Mouse (Mus musculus): ENCODE data around the gene Sema4g. TPM values are rescaled to one million over a fixed set of nuclear protein-coding genes. Genes with fewer than 3 reads are reported as not detected.

Gene Sema4g
- total and polyA plus RNA-seq, 2 experiments from 2014 or later = 18.7 to 63.2 TPM

- 97% methylated on average over 2 of the region's 2 CpGs for WGBS
- no peak for ATAC-seq (ENCODE audit: low FRiP score)
- no peak overlapping the region for H3K4me3 ChIP-seq (ENCODE audit: low read depth, low read length)
These were observed 8.1 kb upstream of the Sema4g start for GRCm38 (mm10) chr19:44980787-44981186.

GRCm38 (mm10) chr19:44982477-44983115 lies 6.3 kb upstream of the Sema4g start:
- Histone ChIP-seq H3K4me2 (ENCODE audit: low read depth, low read length, poor library complexity, severe bottlenecking) (no peak overlapping the region), H3K27me3 (ENCODE audit: insufficient read depth, low read length) (no peaks in the 10 kb centered on the region), H3K27ac (ENCODE audit: low read depth, low read length) (no peak overlapping the region), H3K4me3 (ENCODE audit: low read depth, low read length) (no peak overlapping the region), H3K4me1 (ENCODE audit: insufficient read depth, low read length) (no peaks in the 10 kb centered on the region), H3K9me3 (ENCODE audit: low read length) (no peaks in the 10 kb centered on the region), H3K36me3 (ENCODE audit: insufficient read depth, low read length) (peaks cover 28% of the 10 kb centered on the region), H3K9ac (replicated peaks; ENCODE audit: low read length, poor library complexity, severe bottlenecking) (no peak overlapping the region)
- ATAC-seq (ENCODE audit: low FRiP score) (no peak), DNase-seq (ENCODE audit: low spot score) (no peak)
- TF ChIP-seq CTCF (IDR thresholded peaks at IDR 0.05) = no peak
- 79% methylated on average over 7 of the region's 7 CpGs for whole genome bisulfite sequencing

More at GRCm38 (mm10) chr19:44980787-44981186, 8.1 kb upstream of the Sema4g start:
- TF ChIP-seq CTCF (IDR thresholded peaks at IDR 0.05) = no peak
- no peak overlapping the region for H3K9ac ChIP-seq (replicated peaks; ENCODE audit: low read length, poor library complexity, severe bottlenecking)
- H3K4me1 ChIP-seq (ENCODE audit: insufficient read depth, low read length) = no peaks in the 10 kb centered on the region
- H3K4me2 ChIP-seq (ENCODE audit: low read depth, low read length, poor library complexity, severe bottlenecking) = no peak overlapping the region
- no peaks in the 10 kb centered on the region for H3K27me3 ChIP-seq (ENCODE audit: insufficient read depth, low read length)
- H3K36me3 ChIP-seq (ENCODE audit: insufficient read depth, low read length) = peaks cover 46% of the 10 kb centered on the region
- H3K9me3 ChIP-seq (ENCODE audit: low read length) = no peaks in the 10 kb centered on the region
- DNase-seq (ENCODE audit: low spot score) = no peak
- H3K27ac ChIP-seq (ENCODE audit: low read depth, low read length) = no peak overlapping the region

DNA sequence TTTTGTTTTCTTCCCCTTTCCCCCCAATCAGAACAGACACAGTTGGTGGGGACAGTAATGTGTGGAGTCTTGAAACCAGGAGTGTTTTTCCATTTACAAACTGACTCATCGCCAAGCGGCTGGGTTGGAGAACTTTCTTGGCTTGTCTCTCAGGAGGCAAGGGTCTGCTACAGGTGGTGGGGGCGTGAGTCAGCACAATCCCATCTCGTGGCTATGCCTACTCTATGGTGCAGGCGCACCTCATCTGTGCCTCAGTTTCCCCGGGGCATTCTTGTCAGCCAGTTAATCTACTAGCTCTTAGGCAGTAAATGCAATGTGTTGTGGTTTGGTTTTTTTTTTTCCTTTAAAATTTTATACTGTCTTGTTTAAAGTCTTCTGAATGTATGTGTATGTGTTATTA lies 5.5 kb upstream of the Sema4g start:
- ATAC-seq (ENCODE audit: low FRiP score) (no peak), DNase-seq (ENCODE audit: low spot score) (no peak)
- H3K9me3 ChIP-seq (ENCODE audit: low read length) = no peaks in the 10 kb centered on the region
- 89% methylated on average over 6 of the region's 6 CpGs for WGBS
- no peaks in the 10 kb centered on the region for H3K27me3 ChIP-seq (ENCODE audit: insufficient read depth, low read length)
- TF ChIP-seq CTCF (IDR thresholded peaks at IDR 0.05) = no peak
- H3K4me1 ChIP-seq (ENCODE audit: insufficient read depth, low read length) = no peaks in the 10 kb centered on the region
- H3K27ac ChIP-seq (ENCODE audit: low read depth, low read length) = no peak overlapping the region
- H3K9ac ChIP-seq (replicated peaks; ENCODE audit: low read length, poor library complexity, severe bottlenecking) = no peak overlapping the region
- no peak overlapping the region for H3K4me2 ChIP-seq (ENCODE audit: low read depth, low read length, poor library complexity, severe bottlenecking)
- no peak overlapping the region for H3K4me3 ChIP-seq (ENCODE audit: low read depth, low read length)
- H3K36me3 ChIP-seq (ENCODE audit: insufficient read depth, low read length) = peaks cover 24% of the 10 kb centered on the region

GRCm38 (mm10) chr19:44984420-44984819 lies 4.5 kb upstream of the Sema4g start:
- Histone ChIP-seq H3K4me1 (ENCODE audit: insufficient read depth, low read length) (no peaks in the 10 kb centered on the region), H3K27me3 (ENCODE audit: insufficient read depth, low read length) (no peaks in the 10 kb centered on the region), H3K36me3 (ENCODE audit: insufficient read depth, low read length) (peaks cover 17% of the 10 kb centered on the region), H3K4me2 (ENCODE audit: low read depth, low read length, poor library complexity, severe bottlenecking) (no peak overlapping the region), H3K4me3 (ENCODE audit: low read depth, low read length) (no peak overlapping the region), H3K27ac (ENCODE audit: low read depth, low read length) (no peak overlapping the region), H3K9ac (replicated peaks; ENCODE audit: low read length, poor library complexity, severe bottlenecking) (no peak overlapping the region), H3K9me3 (ENCODE audit: low read length) (no peaks in the 10 kb centered on the region)
- DNase-seq (ENCODE audit: low spot score) = no peak
- 97% methylated on average over 4 of the region's 4 CpGs for WGBS
- ATAC-seq (ENCODE audit: low FRiP score) = no peak
- no peak for TF ChIP-seq CTCF (IDR thresholded peaks at IDR 0.05)

DNA sequence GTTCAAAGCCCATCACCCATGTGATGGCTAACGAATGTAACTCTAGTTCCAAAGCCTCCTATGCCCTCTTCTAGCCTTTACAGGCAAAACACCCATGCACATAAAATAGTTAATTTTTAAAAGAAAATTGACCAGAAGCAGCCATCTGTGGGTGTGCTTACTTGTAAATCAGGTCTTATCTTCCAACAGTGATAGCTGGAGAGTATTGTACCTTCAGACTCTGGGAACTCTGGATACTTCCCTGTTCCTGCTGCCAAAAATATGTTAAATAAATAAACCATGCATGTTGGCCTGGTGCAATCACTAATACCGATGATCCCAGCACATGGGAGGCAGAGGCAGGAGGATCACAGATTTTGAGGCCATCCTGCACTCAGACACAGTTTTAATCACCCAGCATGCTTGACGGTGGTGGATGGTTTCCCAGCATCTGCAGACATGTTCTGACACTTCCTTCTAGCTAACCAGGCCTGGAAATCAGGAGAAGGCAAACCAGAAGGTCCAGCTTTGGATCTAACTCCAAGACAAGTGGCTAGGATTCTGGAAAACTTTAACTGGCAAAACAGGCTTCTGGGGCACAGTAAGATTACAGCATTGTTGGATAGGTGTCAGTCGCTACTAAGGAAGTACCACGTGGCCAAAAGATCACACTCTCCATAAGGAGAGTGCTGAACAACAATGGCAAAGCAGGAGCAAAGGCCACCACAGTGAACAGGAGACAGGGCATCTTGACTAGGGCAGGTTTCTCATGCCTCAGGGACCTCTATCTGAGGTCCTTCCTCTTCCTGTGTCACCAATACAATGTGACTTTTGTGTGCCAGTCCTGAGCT lies 3.5 kb upstream of the Sema4g start:
- DNase-seq (ENCODE audit: low spot score) (no peak), ATAC-seq (ENCODE audit: low FRiP score) (no peak)
- WGBS = 64% methylated on average over 5 of the region's 5 CpGs
- Histone ChIP-seq H3K27me3 (ENCODE audit: insufficient read depth, low read length) (no peaks in the 10 kb centered on the region), H3K4me1 (ENCODE audit: insufficient read depth, low read length) (peaks cover 2% of the 10 kb centered on the region; the same call in 1 of the 2 replicates), H3K9ac (replicated peaks; ENCODE audit: low read length, poor library complexity, severe bottlenecking) (no peak overlapping the region), H3K36me3 (ENCODE audit: insufficient read depth, low read length) (peaks cover 11% of the 10 kb centered on the region), H3K4me2 (ENCODE audit: low read depth, low read length, poor library complexity, severe bottlenecking) (no peak overlapping the region), H3K4me3 (ENCODE audit: low read depth, low read length) (no peak overlapping the region), H3K9me3 (ENCODE audit: low read length) (no peaks in the 10 kb centered on the region), H3K27ac (ENCODE audit: low read depth, low read length) (no peak overlapping the region)
- no peak for TF ChIP-seq CTCF (IDR thresholded peaks at IDR 0.05)

GRCm38 (mm10) chr19:44987004-44987403 lies 1.9 kb upstream of the Sema4g start:
- no peak for DNase-seq (ENCODE audit: low spot score)
- Histone ChIP-seq H3K36me3 (ENCODE audit: insufficient read depth, low read length) (no peaks in the 10 kb centered on the region; the same call in 1 of the 2 replicates), H3K27me3 (ENCODE audit: insufficient read depth, low read length) (no peaks in the 10 kb centered on the region), H3K4me2 (ENCODE audit: low read depth, low read length, poor library complexity, severe bottlenecking) (no peak overlapping the region), H3K27ac (ENCODE audit: low read depth, low read length) (no peak overlapping the region), H3K4me1 (ENCODE audit: insufficient read depth, low read length) (peaks cover 10% of the 10 kb centered on the region), H3K9ac (replicated peaks; ENCODE audit: low read length, poor library complexity, severe bottlenecking) (no peak overlapping the region), H3K4me3 (ENCODE audit: low read depth, low read length) (no peak overlapping the region), H3K9me3 (ENCODE audit: low read length) (no peaks in the 10 kb centered on the region)
- no peak for ATAC-seq (ENCODE audit: low FRiP score)
- WGBS = 73% methylated on average over 6 of the region's 6 CpGs
- TF ChIP-seq CTCF (IDR thresholded peaks at IDR 0.05) = no peak
